Mouse (Mus musculus) bone marrow, adult 2 months (tissue): Measurements from ENCODE around the gene 1110032A03Rik. TPM values are rescaled to one million over a fixed set of nuclear protein-coding genes. Genes with fewer than 3 reads are reported as not detected.

Source experiments
- H3K27ac ChIP-seq: fragments of 200-500 bp; 2 replicates; pipeline ENCODE4 v1.5.1; 2012; ENCODE audit warnings: low read depth, mild to moderate bottlenecking, control low read depth, inconsistent platforms, low read length; ENCODE audit not compliant: control insufficient read depth, poor library complexity, insufficient read depth
- H3K4me1 ChIP-seq: fragments of 200-500 bp; 2 replicates; pipeline ENCODE4 v1.6.1; 2011; ENCODE audit warnings: low read length; ENCODE audit not compliant: control insufficient read depth, insufficient read depth
- H3K4me3 ChIP-seq: fragments of 200-500 bp; replicated peaks from 2 replicates; pipeline ENCODE3; 2011; ENCODE audit warnings: mild to moderate bottlenecking, low read depth, low read length, control low read depth; ENCODE audit not compliant: control insufficient read depth
- CTCF ChIP-seq: fragments of 200-500 bp; IDR thresholded peaks from 2 replicates; pipeline ENCODE4 v1.5.1; 2011; ENCODE audit warnings: low read length, control low read depth; ENCODE audit not compliant: control insufficient read depth, insufficient read depth
- POLR2A ChIP-seq: fragments of 200-500 bp; IDR thresholded peaks from 2 replicates; pipeline ENCODE4 v1.6.1; 2011; ENCODE audit warnings: low read depth, mild to moderate bottlenecking, control low read depth, low read length, borderline replicate concordance; ENCODE audit not compliant: control insufficient read depth
- WGBS: fragments of 180-500 bp; shearing (Covaris S2); methylation state at CpG from one replicate; pipeline ENCODE4 v1.1.7; 2018; 5-methylcytosine and 5-hydroxymethylcytosine counted together
- polyA plus RNA-seq: library from polyadenylated mRNA; stranded (reverse); fragments of >200 nt; gene quantifications from 2 replicates; pipeline ENCODE4 v1.2.4, GENCODE M21; 2011; ENCODE audit warnings: low replicate concordance; ENCODE audit not compliant: missing spikeins, insufficient read depth, insufficient read length

Gene 1110032A03Rik
- polyA plus RNA-seq, 1 experiment = 32.8 TPM

DNA sequence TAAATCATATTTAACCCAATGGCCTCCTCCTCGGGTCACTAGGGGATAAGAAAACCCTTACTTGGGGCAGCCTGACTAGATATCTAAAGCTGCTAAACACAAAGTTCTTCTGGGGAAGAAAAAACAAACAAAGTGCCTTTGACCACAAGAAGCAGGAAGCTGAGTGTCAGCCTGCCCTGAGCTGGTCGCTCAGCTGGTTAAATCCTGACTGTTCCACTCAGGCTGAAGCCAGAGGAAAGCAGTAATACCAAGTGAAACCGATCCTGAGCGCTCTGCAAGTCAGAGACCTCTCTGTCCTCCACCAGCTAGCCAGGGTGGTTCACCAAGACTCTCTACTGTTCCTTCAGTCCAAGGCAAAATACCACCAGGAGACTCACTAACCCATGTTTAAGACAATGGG is 45.7 kb downstream of the 1110032A03Rik start:
- 19% methylated on average over 4 of the region's 4 CpGs for WGBS
- Histone ChIP-seq H3K27ac (no peak overlapping the region), H3K4me3 (no peak overlapping the region), H3K4me1 (peaks cover 2% of the 10 kb centered on the region)
- TF ChIP-seq CTCF (no peak), POLR2A (no peak)

DNA sequence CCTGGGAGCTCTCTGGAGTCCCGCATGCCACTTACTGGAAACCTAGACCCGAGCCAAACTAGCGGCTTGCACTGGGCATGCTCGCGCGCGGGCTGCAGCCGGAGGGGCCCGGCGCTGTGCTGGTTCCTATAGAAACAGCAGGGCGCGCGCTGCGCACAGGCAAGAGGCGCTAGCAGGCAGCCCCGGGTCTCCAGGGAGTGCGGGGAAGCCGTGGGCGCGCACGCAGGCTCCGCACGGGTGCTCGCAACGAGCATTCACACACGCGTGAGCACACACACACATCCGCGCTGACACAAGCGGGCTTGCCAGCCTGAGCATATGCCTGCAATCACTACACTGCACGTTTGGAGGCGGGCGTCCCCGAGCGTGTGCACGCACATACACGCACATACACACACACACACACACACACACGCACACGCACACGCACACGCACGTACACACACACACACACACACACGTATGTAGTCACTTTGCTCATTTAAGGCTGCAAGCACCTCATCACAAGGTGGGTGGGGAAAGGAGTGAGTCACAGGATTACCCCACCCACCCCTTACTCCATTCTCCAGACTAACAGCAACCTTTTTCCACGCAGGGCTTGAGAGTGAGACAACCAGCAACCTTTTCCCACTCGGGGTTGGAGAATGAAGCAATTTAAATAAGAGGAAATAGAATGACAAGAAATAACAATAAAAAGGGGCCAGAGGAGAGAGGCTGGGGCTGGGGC is 47.2 kb downstream of the 1110032A03Rik start:
- peak overlapping the region; percentile 51 for H3K4me3 ChIP-seq
- peaks cover 2% of the 10 kb centered on the region for H3K4me1 ChIP-seq
- no peak for TF ChIP-seq CTCF
- no peak for TF ChIP-seq POLR2A
- under 1% methylated on average over 45 of the region's 45 CpGs for WGBS
- no peak overlapping the region; the same call in 1 of the 2 replicates for H3K27ac ChIP-seq

DNA sequence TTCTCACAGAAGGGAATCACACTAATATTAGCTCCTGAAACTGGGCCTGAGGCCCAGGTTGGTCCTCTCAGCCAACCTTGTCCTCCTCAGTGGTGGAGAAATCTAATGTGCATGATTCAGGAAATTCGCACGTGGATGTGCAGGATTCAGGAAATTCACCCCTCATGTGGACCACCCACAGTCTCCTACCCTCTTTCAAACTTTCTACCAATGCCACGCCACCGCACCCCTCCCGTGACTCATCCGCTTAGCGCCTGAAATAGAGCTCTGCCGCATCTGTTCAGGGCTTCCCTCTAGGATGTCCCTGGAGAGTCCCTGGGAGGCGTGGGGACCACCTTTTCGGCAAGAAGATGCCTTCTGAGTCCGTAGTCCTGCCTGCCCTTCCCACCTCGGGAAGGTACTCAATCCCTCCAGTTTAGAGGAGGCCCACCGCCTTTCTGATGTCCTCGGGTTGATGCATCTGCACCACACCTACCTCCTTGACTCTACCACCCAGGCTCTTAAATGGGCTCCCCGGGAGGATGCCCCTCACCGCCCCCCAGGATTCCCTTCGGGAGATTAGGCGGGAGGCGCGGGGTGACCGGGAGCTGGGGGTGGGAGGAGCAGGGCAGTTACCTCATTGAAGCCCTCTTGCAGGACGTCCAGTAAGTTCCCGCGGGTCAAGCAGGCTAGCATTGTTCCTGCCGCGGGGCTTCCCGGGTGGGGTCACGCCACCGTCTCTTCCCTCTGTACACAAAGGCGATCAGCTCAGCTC is 48.0 kb downstream of the 1110032A03Rik start:
- peaks cover 2% of the 10 kb centered on the region for H3K4me1 ChIP-seq
- WGBS = 22% methylated on average over 30 of the region's 30 CpGs
- H3K27ac ChIP-seq = no peak overlapping the region; the same call in 1 of the 2 replicates
- H3K4me3 ChIP-seq = no peak overlapping the region
- no peak for TF ChIP-seq CTCF
- no peak for TF ChIP-seq POLR2A

DNA sequence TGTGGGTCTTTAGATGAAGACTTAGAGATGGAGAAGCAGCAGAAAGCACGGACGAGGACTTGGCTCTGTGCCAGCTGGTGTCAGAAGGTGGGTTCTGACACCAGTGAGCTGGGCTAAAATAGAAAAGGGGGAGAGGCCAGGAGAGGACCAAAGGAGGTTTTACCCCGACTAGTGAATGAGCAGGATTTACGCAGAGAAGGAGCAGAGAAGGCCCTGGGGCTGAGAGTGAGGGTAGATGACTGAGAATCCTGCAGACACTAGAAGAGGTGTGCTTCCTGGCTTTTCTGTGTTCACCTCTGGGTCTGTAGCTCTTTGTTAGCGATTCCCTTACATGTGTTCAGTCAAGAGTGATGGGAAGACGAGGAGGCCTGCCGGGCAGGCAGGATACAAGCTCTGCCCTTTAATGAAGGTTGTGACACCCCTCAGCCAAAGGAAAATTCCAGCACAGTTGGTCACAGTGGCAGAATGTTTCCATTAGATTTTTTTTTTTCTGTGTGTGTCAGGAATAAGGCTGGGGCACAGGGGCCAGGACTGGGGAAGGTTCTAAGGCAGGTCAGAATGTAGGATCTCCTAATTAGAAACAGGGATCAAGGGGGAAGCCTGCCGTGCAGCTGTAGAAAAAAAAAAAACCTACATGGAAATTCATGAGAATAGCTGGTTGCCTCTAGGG is 49.3 kb downstream of the 1110032A03Rik start:
- H3K4me3 ChIP-seq = no peak overlapping the region
- 66% methylated on average over 8 of the region's 8 CpGs for WGBS
- H3K27ac ChIP-seq = no peak overlapping the region
- no peak for TF ChIP-seq POLR2A
- no peak for TF ChIP-seq CTCF
- peaks cover 2% of the 10 kb centered on the region for H3K4me1 ChIP-seq

DNA sequence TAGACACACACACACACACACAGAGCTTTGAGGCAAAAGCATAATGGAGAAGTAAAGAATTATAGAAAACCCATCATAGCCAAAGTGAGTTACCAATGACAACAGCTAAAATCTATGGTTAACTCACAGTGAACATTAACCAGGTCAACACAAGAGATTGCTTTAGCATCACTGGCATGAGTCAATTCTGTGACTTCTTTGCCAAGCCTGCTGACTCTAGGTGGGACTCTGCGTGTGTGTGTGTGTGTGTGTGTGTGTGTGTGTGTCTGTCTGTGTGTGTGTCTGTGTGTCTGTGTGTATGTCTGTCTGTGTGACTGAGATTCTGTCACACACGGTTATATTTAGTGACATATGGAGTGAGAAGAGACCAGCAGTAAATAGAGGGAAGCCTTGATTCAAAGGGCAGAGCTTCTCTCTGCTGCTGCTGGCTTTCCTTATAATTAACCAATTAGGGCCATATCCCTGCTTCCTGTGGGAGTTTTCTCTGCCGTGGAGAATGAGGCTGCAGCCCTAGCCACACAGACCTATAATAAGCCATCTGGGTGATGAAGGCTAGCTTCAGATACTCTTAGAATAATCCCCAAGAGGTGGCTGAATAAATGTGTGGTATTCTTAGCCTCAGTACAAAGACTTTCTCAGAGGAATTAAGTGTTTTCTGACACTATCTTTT is 50.5 kb downstream of the 1110032A03Rik start:
- no peak for TF ChIP-seq CTCF
- no peak for TF ChIP-seq POLR2A
- H3K27ac ChIP-seq = no peak overlapping the region
- 37% methylated on average over 3 of the region's 3 CpGs for WGBS
- H3K4me1 ChIP-seq = peaks cover 2% of the 10 kb centered on the region
- no peak overlapping the region for H3K4me3 ChIP-seq

DNA sequence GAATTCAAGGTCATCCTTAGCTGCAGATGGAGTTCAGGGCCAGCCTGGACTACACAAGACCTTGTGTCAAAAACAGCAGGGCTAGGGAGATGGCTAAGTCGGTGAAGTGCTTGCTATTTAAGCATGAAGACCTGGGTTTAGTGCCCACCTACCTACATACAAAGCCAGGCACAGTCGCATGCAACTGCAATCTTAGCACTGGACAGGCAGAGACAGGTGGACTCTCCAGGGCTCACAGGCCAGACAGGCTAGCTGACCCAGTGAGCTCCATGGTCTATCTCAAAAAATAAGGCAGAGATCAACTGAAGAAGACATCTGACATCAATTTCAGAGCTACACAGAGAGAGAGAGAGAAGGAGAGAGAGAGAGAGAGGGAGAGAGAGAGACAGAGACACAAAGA is 51.2 kb downstream of the 1110032A03Rik start:
- TF ChIP-seq POLR2A = no peak
- TF ChIP-seq CTCF = no peak

DNA sequence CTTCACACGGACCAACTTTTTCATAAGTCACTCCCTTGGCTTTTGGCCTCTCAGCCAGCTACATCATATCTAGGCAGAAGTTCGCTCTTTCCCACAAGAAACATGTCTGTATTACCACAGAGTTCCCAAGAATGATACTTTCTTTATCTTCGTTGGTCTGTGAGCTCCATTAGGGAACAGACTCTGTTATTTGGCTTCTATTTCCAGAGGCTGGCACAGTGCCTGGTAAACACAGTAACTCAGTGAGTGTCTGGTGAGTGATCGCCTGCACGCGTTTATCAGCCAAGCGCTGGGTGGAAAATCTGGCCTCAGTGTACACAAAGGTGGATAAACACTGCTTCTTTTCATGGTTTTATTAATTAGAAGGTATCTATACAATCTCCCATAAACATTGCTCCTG is 51.9 kb downstream of the 1110032A03Rik start:
- TF ChIP-seq POLR2A (no peak), CTCF (no peak)
- 69% methylated on average over 7 of the region's 7 CpGs for WGBS
- Histone ChIP-seq H3K4me1 (peaks cover 2% of the 10 kb centered on the region), H3K4me3 (no peak overlapping the region), H3K27ac (no peak overlapping the region)

More for the DNA sequence above, 51.2 kb downstream of the 1110032A03Rik start:
- Histone ChIP-seq H3K4me1 (peaks cover 2% of the 10 kb centered on the region), H3K4me3 (no peak overlapping the region), H3K27ac (no peak overlapping the region)
- 77% methylated on average over 2 of the region's 2 CpGs for WGBS
